Mouse (Mus musculus) brain, embryonic 14.5 days (tissue): ENCODE data around the gene Gm10563.

ENCODE experiments used
- CTCF ChIP-seq: fragments of 200-500 bp; IDR thresholded peaks from 2 replicates; pipeline ENCODE4 v1.5.1; 2012; ENCODE audit warnings: inconsistent platforms, mild to moderate bottlenecking, moderate library complexity, borderline replicate concordance; ENCODE audit not compliant: insufficient read depth, insufficient read length; ENCODE audit errors: extremely low read depth
- POLR2A ChIP-seq: fragments of 200-500 bp; IDR thresholded peaks from 2 replicates; pipeline ENCODE4 v1.6.1; 2012; ENCODE audit warnings: mild to moderate bottlenecking, inconsistent platforms, borderline replicate concordance; ENCODE audit not compliant: poor library complexity, insufficient read depth, insufficient read length, severe bottlenecking; ENCODE audit errors: extremely low read depth

- TF ChIP-seq CTCF (no peak), POLR2A (no peak)
Observed at GRCm38 (mm10) chr4:155578336-155579125, 66.7 kb downstream of the Gm10563 start.
